Mouse (Mus musculus) monocyte, adult 5-6 weeks (primary cell): ENCODE measurements around the gene Il19. TPM values are rescaled to one million over a fixed set of nuclear protein-coding genes. Genes with fewer than 3 reads are reported as not detected.

Source experiments
- ATAC-seq: fragments of 153-309, 156-312 bp; replicated peaks from 2 replicates; pipeline ENCODE4 v1.8.0; 2017; ENCODE audit warnings: mild to moderate bottlenecking; ENCODE audit not compliant: low TSS enrichment, insufficient number of reproducible peaks, severe bottlenecking, poor library complexity, low FRiP score
- total RNA-seq: library from RNA; stranded (forward); fragments of 200-1000, 200-491, 200-594 nt; gene quantifications from 3 replicates; pipeline ENCODE4 v1.2.3, GENCODE M21; 2017

The Il19 gene
- total RNA-seq, 1 experiment from 2014 or later = not detected

DNA sequence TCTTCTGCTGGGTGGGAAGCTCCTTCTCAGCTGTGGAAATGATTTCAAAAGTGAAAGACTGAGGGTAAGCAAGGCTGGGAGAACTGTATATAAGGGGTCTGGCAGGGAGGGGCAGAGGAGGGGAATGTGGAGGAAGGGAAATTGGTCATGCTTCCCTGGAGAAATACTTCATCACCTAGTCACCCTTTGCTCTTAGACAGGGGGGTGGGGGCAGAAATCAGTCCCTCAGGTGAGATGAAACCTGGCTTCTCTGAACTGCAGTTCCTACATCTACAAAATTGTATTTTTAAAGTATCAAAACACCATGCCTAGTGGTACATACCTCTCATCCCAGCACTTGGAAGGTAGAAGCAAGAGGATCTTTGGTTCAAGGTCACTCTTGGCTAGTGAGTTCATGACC lies 52.6 kb downstream of the Il19 start, which contains the start of gene Il24:
TSS of gene Il24 (minus strand) at position 101 of the 400 bp plus-strand sequence.
- no peak for ATAC-seq

- no peak for ATAC-seq
Measured at GRCm38 (mm10) chr1:130883146-130883545, 56.8 kb downstream of the Il19 start.

Other genes starting within 250 kb of the Il19 start
- gene Gm29427, start 224.3 kb downstream of the Il19 start, total RNA-seq = not detected in 3 replicates
- gene Yod1, start 222.8 kb downstream of the Il19 start, total RNA-seq = 7.4 to 9.8 TPM (median 7.8 TPM) in 3 replicates
- 10.6 to 18.1 TPM (median 13.7 TPM) in 3 replicates for gene Pfkfb2, start 210.9 kb downstream of the Il19 start, total RNA-seq
- 0.57 to 0.58 TPM in 2 of 3 replicates, not detected in the other for gene AA986860, start 208.1 kb downstream of the Il19 start, total RNA-seq
- gene Fcamr, start 139.2 kb downstream of the Il19 start, total RNA-seq = not detected in 3 replicates
- 0.19 TPM in 1 of 3 replicates, not detected in the others for gene Pigr, start 113.4 kb downstream of the Il19 start, total RNA-seq
- gene Fcmr, start 74.4 kb downstream of the Il19 start, total RNA-seq = 27.7 to 41.4 TPM (median 29.9 TPM) in 3 replicates
- gene Il24, start 52.7 kb downstream of the Il19 start, total RNA-seq = not detected in 3 replicates
- not detected in 3 replicates for gene Il20, start 28.7 kb downstream of the Il19 start, total RNA-seq
- 0.49 to 1.5 TPM in 2 of 3 replicates, not detected in the other for gene Il10, start 79.7 kb upstream of the Il19 start, total RNA-seq
- 205 to 262 TPM (median 212 TPM) in 3 replicates for gene Mapkapk2, start 157.7 kb upstream of the Il19 start, total RNA-seq
- 0.67 to 5.1 TPM (median 0.68 TPM) in 3 replicates for gene Dyrk3, start 198.2 kb upstream of the Il19 start, total RNA-seq
- gene Eif2d, start 213.1 kb upstream of the Il19 start, total RNA-seq = 4.0 to 11.8 TPM (median 9.0 TPM) in 3 replicates